Mouse (Mus musculus) limb, embryonic 13.5 days (tissue): Measurements from ENCODE around the gene Vmn2r73. TPM values are rescaled to one million over a fixed set of nuclear protein-coding genes. Genes with fewer than 3 reads are reported as not detected.
"Not testable (repeated sequence)": the region's sequence is repeated elsewhere in the genome, so short reads cannot be mapped to it uniquely, and the experiment has no call there.

Experiments
- ATAC-seq: fragments of 200-750 bp; cut with Nextera tagmentation; 2 replicates; pipeline ENCODE4 v1.8.0; 2017; ENCODE audit warnings: low read depth, moderate number of reproducible peaks, moderate TSS enrichment; ENCODE audit not compliant: low FRiP score
- H3K27ac ChIP-seq: fragments of 300-500 bp; sonication (generic); 2 replicates; pipeline ENCODE4 v1.5.1; 2015; ENCODE audit warnings: inconsistent platforms, mild to moderate bottlenecking, moderate library complexity
- H3K27me3 ChIP-seq: fragments of 300-500 bp; sonication (generic); 2 replicates; pipeline ENCODE4 v1.6.1; 2015; ENCODE audit warnings: mild to moderate bottlenecking, inconsistent platforms
- H3K36me3 ChIP-seq: fragments of 300-500 bp; sonication (generic); 2 replicates; pipeline ENCODE4 v1.6.1; 2015; ENCODE audit warnings: inconsistent platforms, mild to moderate bottlenecking, moderate library complexity
- H3K4me1 ChIP-seq: fragments of 300-500 bp; sonication (generic); 2 replicates; pipeline ENCODE4 v1.6.1; 2015; ENCODE audit warnings: inconsistent platforms
- H3K4me2 ChIP-seq: fragments of 300-500 bp; sonication (generic); replicated peaks from 2 replicates; pipeline ENCODE4 v1.6.1; 2015; ENCODE audit warnings: inconsistent platforms, mild to moderate bottlenecking, moderate library complexity
- H3K4me3 ChIP-seq: fragments of 300-500 bp; sonication (generic); 2 replicates; pipeline ENCODE4 v1.5.1; 2015; ENCODE audit warnings: moderate library complexity, mild to moderate bottlenecking, inconsistent platforms
- H3K9ac ChIP-seq: fragments of 300-500 bp; sonication (generic); 2 replicates; pipeline ENCODE4 v1.6.1; 2015; ENCODE audit warnings: mild to moderate bottlenecking, inconsistent platforms
- H3K9me3 ChIP-seq: fragments of 300-500 bp; sonication (generic); 2 replicates; pipeline ENCODE4 v1.6.1; 2016; ENCODE audit warnings: inconsistent platforms
- WGBS: fragments of 180-500 bp; shearing (Covaris S2); methylation state at CpG from one replicate; pipeline ENCODE4 v1.1.7; 2015; 5-methylcytosine and 5-hydroxymethylcytosine counted together
- polyA plus RNA-seq: library from polyadenylated mRNA; unstranded; fragments of >200 nt; fragmentation: Nextera tagmentation; extraction: Ambion mirVana; gene quantifications from 2 replicates; pipeline ENCODE4 v1.2.1, GENCODE M21; 2015

Vmn2r73 gene
- polyA plus RNA-seq, result not detected in 2 replicates

GRCm38 (mm10) chr7:85876166-85876565, at the start of gene Vmn2r73:
Gene Vmn2r73, minus strand, starts transcription at chr7:85876266.
- no peaks in the 10 kb centered on the region for H3K4me1 ChIP-seq
- H3K4me2 ChIP-seq, result no peak within 1 kb of the TSS
- H3K9me3 ChIP-seq, result no peaks in the 10 kb centered on the region
- H3K9ac ChIP-seq, result no peak within 1 kb of the TSS
- no peak within 1 kb of the TSS for H3K4me3 ChIP-seq
- H3K27ac ChIP-seq, result no peak within 1 kb of the TSS
- WGBS, result 75% methylated on average over 1 of the region's 1 CpGs
- no peak for ATAC-seq
- H3K27me3 ChIP-seq, result no peaks in the 10 kb centered on the region
- no peaks in the 10 kb centered on the region for H3K36me3 ChIP-seq

DNA sequence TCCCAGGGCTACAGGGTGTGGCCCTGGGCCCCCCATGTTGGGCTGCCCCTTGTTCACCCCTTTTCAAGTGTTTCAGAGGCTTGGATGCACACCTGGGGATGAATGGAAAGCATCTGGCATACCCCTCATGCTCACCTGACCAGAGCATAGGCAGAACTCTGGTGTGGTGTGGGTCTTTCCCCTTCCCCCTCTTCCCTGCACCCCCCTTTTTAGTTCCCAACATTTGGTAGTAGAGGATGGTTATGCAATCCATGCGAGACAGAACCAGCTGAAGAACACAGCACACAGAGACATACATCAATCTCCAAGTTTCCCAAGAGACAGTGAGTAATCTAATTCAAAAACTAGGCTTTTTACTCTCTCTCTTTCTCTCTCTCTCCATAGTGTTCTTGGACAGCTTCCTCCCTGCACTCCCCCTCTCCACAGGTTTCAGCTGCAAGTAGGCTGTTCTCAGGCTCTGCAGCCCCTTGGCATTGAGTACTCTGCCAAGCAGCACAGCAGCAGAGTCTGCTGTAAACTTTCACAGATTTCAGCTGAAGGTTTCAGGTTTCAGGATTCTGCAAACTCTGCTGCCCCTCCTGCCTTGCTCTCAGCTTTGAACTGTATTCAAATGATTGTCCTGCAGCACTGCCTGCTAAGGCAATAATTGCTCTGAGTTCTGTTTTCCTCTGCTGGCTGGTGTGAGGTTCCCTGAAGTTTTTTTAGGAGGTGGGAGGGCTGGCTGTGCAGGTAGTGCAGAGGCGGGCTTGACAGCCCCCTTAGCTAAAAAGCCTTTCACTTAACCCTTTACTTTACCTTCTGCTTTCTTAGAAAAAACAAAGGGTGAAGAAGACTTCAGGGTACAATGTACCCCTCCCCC, 35.7 kb downstream of the Vmn2r73 start:
- Histone ChIP-seq H3K4me3 (no peak overlapping the region), H3K36me3 (no peaks in the 10 kb centered on the region), H3K27me3 (no peaks in the 10 kb centered on the region), H3K27ac (peak overlapping the region; percentile 63; the same call in 1 of the 2 replicates), H3K4me2 (peak overlapping the region; percentile 7; the same call in 1 of the 2 replicates), H3K4me1 (peaks cover 9% of the 10 kb centered on the region), H3K9ac (no peak overlapping the region), H3K9me3 (no peaks in the 10 kb centered on the region)
- ATAC-seq, result peak; percentile 91
- 5% methylated on average over 2 of the region's 2 CpGs for WGBS

GRCm38 (mm10) chr7:85818092-85818491, 58.0 kb downstream of the Vmn2r73 start:
- H3K9me3 ChIP-seq, H3K27me3 ChIP-seq, H3K27ac ChIP-seq, H3K4me3 ChIP-seq, H3K4me1 ChIP-seq, H3K9ac ChIP-seq, H3K36me3 ChIP-seq, H3K4me2 ChIP-seq, ATAC-seq: not testable (repeated sequence)
- 8% methylated on average over 6 of the region's 6 CpGs for WGBS

Other genes with a start within 250 kb of the Vmn2r73 start
- gene Vmn2r72, start 121.2 kb downstream of the Vmn2r73 start, polyA plus RNA-seq, result not detected in 2 replicates
- gene Vmn2r74, start 85.4 kb upstream of the Vmn2r73 start, polyA plus RNA-seq, result not detected in 2 replicates